Comparison of ENCODE assay signal across 7 mouse cellular contexts in genomic region chr11:116489771-116490231, GRCm38 (mm10). TPM values are rescaled to one million over a fixed set of nuclear protein-coding genes. Genes with fewer than 3 reads are reported as not detected.
A peak's percentile ranks its signal among the peaks of the same experiment; 100 is the strongest.
DNase-seq lines count a peak whose midpoint lies in the region; ATAC-seq and TF ChIP-seq lines count a peak whose summit lies in the region.

No protein-coding gene starts in this region.

- peaks cover 21% of the 10 kb centered on the region; the same call in 1 of the 2 replicates for H3K79me2 ChIP-seq in macrophage (ENCODE audit: inconsistent target)

- no peaks in the 10 kb centered on the region for H3K27me3 ChIP-seq in megakaryocyte, embryonic 14.5 days (replicated peaks)
- no peaks in the 10 kb centered on the region for H3K27me3 ChIP-seq in heart, embryonic 16.5 days (ENCODE audit: control insufficient read depth, insufficient read depth, low read length)

- TF ChIP-seq CTCF in brain, embryonic 14.5 days (IDR thresholded peaks at IDR 0.05; ENCODE audit: borderline replicate concordance, extremely low read depth, insufficient read depth, insufficient read length): no peak

- H3K27ac ChIP-seq in heart, embryonic 16.5 days (ENCODE audit: low read length): peak overlapping the region; percentile 77
- peak overlapping the region; percentile 19; the same call in 1 of the 2 replicates for H3K27ac ChIP-seq in macrophage

- peaks cover 31% of the 10 kb centered on the region for H3K36me3 ChIP-seq in megakaryocyte, embryonic 14.5 days (replicated peaks; ENCODE audit: low read length)
- peaks cover 19% of the 10 kb centered on the region for H3K36me3 ChIP-seq in heart, embryonic 16.5 days (ENCODE audit: control insufficient read depth, insufficient read depth)
- H3K36me3 ChIP-seq in macrophage (ENCODE audit: inconsistent target): peaks cover 21% of the 10 kb centered on the region

- TF ChIP-seq POLR2A in brain, embryonic 14.5 days (IDR thresholded peaks at IDR 0.05; ENCODE audit: borderline replicate concordance, extremely low read depth, insufficient read depth, insufficient read length, poor library complexity, severe bottlenecking): no peak

- peak; percentile 41 for DNase-seq in brain, embryonic 14.5 days (ENCODE audit: low read depth)
- DNase-seq in ovary, postnatal 36 days (ENCODE audit: low spot score): no peak
- no peak for DNase-seq in cerebellum, adult 8-10 months

- WGBS in heart, embryonic 16.5 days: under 1% methylated on average over 39 of the region's 39 CpGs
- WGBS in macrophage (ENCODE audit: missing documents): under 1% methylated on average over 37 of the region's 39 CpGs

- H3K9me3 ChIP-seq in megakaryocyte, embryonic 14.5 days: no peaks in the 10 kb centered on the region
- 0 out of 2 replicates have a peak, but pooled peaks cover 2% of the 10 kb centered on the region for H3K9me3 ChIP-seq in heart, embryonic 16.5 days (replicated peaks; ENCODE audit: control insufficient read depth, low read length)

- H3K4me2 ChIP-seq in heart, embryonic 16.5 days (ENCODE audit: low read depth, low read length): peak overlapping the region; percentile 71

- ATAC-seq in megakaryocyte, adult 5-6 weeks (ENCODE audit: poor library complexity, severe bottlenecking): no peak
- peak; percentile 39 for ATAC-seq in heart, embryonic 16.5 days (replicated peaks; ENCODE audit: extremely low read depth, insufficient read depth, low FRiP score)

- H3K4me1 ChIP-seq in megakaryocyte, embryonic 14.5 days: peaks cover 32% of the 10 kb centered on the region
- peaks cover 7% of the 10 kb centered on the region for H3K4me1 ChIP-seq in heart, embryonic 16.5 days (ENCODE audit: control insufficient read depth, insufficient read depth, low read length)

- peak overlapping the region; percentile 98 for H3K4me3 ChIP-seq in megakaryocyte, embryonic 14.5 days (replicated peaks)
- H3K4me3 ChIP-seq in heart, embryonic 16.5 days (ENCODE audit: low read length): peak overlapping the region; percentile 81
- peak overlapping the region; percentile 80 for H3K4me3 ChIP-seq in macrophage (ENCODE audit: inconsistent target)

- peak overlapping the region; percentile 84 for H3K9ac ChIP-seq in heart, embryonic 16.5 days (ENCODE audit: low read length)

RNA-seq across cellular contexts. Expression of gene Prpsap1, which starts 4.2 kb away (rescaled TPM):
- 18.2 and 20.3 TPM in 2 replicates for polyA plus RNA-seq in megakaryocyte, embryonic 14.5 days (2012; ENCODE audit: insufficient read depth, low replicate concordance)
- total RNA-seq in megakaryocyte, adult 5-6 weeks (2015): 28.6 and 32.6 TPM in 2 replicates
- 19.2 and 34.6 TPM in 2 replicates for total RNA-seq in megakaryocyte, adult 5-6 weeks (2017)
- polyA plus RNA-seq in brain, embryonic 14.5 days (2012; rRNA removed): 120 and 132 TPM in 2 replicates
- 98.6 and 99.1 TPM in 2 replicates for polyA plus RNA-seq in heart, embryonic 16.5 days (2015; fragmentation: Nextera tagmentation; extraction: Ambion mirVana)
- total RNA-seq in macrophage (2018; cell fraction: chromatin; rRNA removed): 100 to 1,000 TPM in 3 of 26 experiments, 10 to 100 TPM in 23; 13.5 to 205 (median 56.5) TPM
- 10 to 100 TPM; 16.5 to 29.4 (median 20.1) TPM for total RNA-seq in macrophage (2018; cell fraction: cytosol; rRNA removed)
- total RNA-seq in macrophage (2018; cell fraction: nucleus; rRNA removed): 100 to 1,000 TPM in 2 of 26 experiments, 10 to 100 TPM in 24; 12.6 to 160 (median 33.4) TPM
- 18.4 to 35.9 TPM (median 20.8 TPM) in 3 replicates for polyA plus RNA-seq in macrophage (2018)

RNA-seq across cellular contexts. Expression of gene Qrich2, which starts 23.8 kb away (rescaled TPM):
- polyA plus RNA-seq in megakaryocyte, embryonic 14.5 days (2012; ENCODE audit: insufficient read depth, low replicate concordance): not detected in 2 replicates
- not detected in 2 replicates for total RNA-seq in megakaryocyte, adult 5-6 weeks (2015)
- total RNA-seq in megakaryocyte, adult 5-6 weeks (2017): 0.18 and 0.65 TPM in 2 replicates
- 0.14 and 0.15 TPM in 2 replicates for polyA plus RNA-seq in brain, embryonic 14.5 days (2012; rRNA removed)
- 0.07 TPM in 1 of 2 replicates, not detected in the other for polyA plus RNA-seq in heart, embryonic 16.5 days (2015; fragmentation: Nextera tagmentation; extraction: Ambion mirVana)
- not detected for total RNA-seq in macrophage (2018; cell fraction: chromatin; rRNA removed)
- total RNA-seq in macrophage (2018; cell fraction: cytosol; rRNA removed): not detected
- under 1 TPM in 3 of 26 experiments, not detected in 23; 0.12 to 0.58 (median 0.17) TPM for total RNA-seq in macrophage (2018; cell fraction: nucleus; rRNA removed)
- polyA plus RNA-seq in macrophage (2018): not detected in 3 replicates

RNA-seq across cellular contexts. Expression of gene Sphk1, which starts 40.9 kb away (rescaled TPM):
- 0.10 and 3.5 TPM in 2 replicates for polyA plus RNA-seq in megakaryocyte, embryonic 14.5 days (2012; ENCODE audit: insufficient read depth, low replicate concordance)
- total RNA-seq in megakaryocyte, adult 5-6 weeks (2015): 0.60 and 2.2 TPM in 2 replicates
- total RNA-seq in megakaryocyte, adult 5-6 weeks (2017): 1.7 and 2.1 TPM in 2 replicates
- polyA plus RNA-seq in brain, embryonic 14.5 days (2012; rRNA removed): 2.4 and 3.6 TPM in 2 replicates
- 3.6 and 4.5 TPM in 2 replicates for polyA plus RNA-seq in heart, embryonic 16.5 days (2015; fragmentation: Nextera tagmentation; extraction: Ambion mirVana)
- 10 to 100 TPM in 5 of 26 experiments, 1 to 10 TPM in 6, under 1 TPM in 4, not detected in 11; 0.26 to 56.2 (median 2.3) TPM for total RNA-seq in macrophage (2018; cell fraction: chromatin; rRNA removed)
- 10 to 100 TPM in 2 of 26 experiments, 1 to 10 TPM in 3, under 1 TPM in 10, not detected in 11; 0.08 to 28.4 (median 0.41) TPM for total RNA-seq in macrophage (2018; cell fraction: cytosol; rRNA removed)
- 10 to 100 TPM in 5 of 26 experiments, 1 to 10 TPM in 4, under 1 TPM in 10, not detected in 7; 0.17 to 66.5 (median 0.70) TPM for total RNA-seq in macrophage (2018; cell fraction: nucleus; rRNA removed)
- polyA plus RNA-seq in macrophage (2018): 0.12 to 0.22 TPM in 2 of 3 replicates, not detected in the other

RNA-seq across cellular contexts. Expression of gene Ubald2, which starts 55.9 kb away (rescaled TPM):
- polyA plus RNA-seq in megakaryocyte, embryonic 14.5 days (2012; ENCODE audit: insufficient read depth, low replicate concordance): 443 and 805 TPM in 2 replicates
- 94.1 and 112 TPM in 2 replicates for total RNA-seq in megakaryocyte, adult 5-6 weeks (2015)
- total RNA-seq in megakaryocyte, adult 5-6 weeks (2017): 58.4 and 64.0 TPM in 2 replicates
- polyA plus RNA-seq in brain, embryonic 14.5 days (2012; rRNA removed): 203 and 296 TPM in 2 replicates
- polyA plus RNA-seq in heart, embryonic 16.5 days (2015; fragmentation: Nextera tagmentation; extraction: Ambion mirVana): 29.2 and 35.4 TPM in 2 replicates
- 10 to 100 TPM in 7 of 26 experiments, 1 to 10 TPM in 17, under 1 TPM in 2; 0.62 to 15.1 (median 5.9) TPM for total RNA-seq in macrophage (2018; cell fraction: chromatin; rRNA removed)
- total RNA-seq in macrophage (2018; cell fraction: cytosol; rRNA removed): 10 to 100 TPM; 22.3 to 37.2 (median 29.0) TPM
- total RNA-seq in macrophage (2018; cell fraction: nucleus; rRNA removed): 10 to 100 TPM in 12 of 26 experiments, 1 to 10 TPM in 14; 3.3 to 22.5 (median 9.6) TPM
- polyA plus RNA-seq in macrophage (2018): 18.0 to 34.4 TPM (median 27.5 TPM) in 3 replicates
